In the genomic region with DNA sequence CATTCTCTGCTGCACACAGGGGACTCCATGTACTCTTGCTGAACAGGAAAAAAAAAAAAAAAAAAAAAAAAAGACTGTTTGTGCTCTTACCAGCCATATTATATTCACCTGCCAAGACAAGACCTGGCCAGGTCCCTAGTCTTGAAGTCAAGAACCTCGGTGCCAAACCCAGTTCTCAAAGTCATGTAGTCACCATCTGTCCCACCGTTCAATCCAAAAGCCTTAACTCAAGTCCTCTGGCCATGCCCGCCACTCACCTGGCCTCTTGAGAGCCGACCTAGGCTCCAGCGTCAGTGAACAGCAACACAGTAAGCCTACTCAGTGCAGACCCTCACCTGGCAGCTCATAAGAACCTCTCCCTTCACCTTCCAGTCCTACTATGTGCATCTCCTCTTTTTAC, we compare ENCODE assay signal across 18 mouse cellular contexts.
DNase-seq lines count a peak whose midpoint lies in the region; ATAC-seq and TF ChIP-seq lines count a peak whose summit lies in the region.
"Had no signal": no experiment of that assay in that cellular context is flagged by ENCODE, and none has a peak within 500 bp of the region (broad histone marks: within the 10 kb centered on the region; RNA-seq: fewer than 3 reads in every experiment).

No protein-coding gene starts in this region.

- ATAC-seq in midbrain, embryonic 11.5 days (ENCODE audit: low FRiP score), result no peak
- ATAC-seq in midbrain, postnatal 0 days (ENCODE audit: low FRiP score), result no peak
- ATAC-seq: CD4-positive, CD25-positive, alpha-beta regulatory T cell, adult 4 months; forebrain, embryonic 15.5 days; intestine, postnatal 0 days had no signal

- TF ChIP-seq CTCF in midbrain, postnatal 0 days (IDR thresholded peaks at IDR 0.05), result no peak

- no peak overlapping the region for H3K4me2 ChIP-seq in midbrain, embryonic 11.5 days
- H3K4me2 ChIP-seq in midbrain, postnatal 0 days (ENCODE audit: low read depth, low read length, poor library complexity, severe bottlenecking), result no peak overlapping the region
- H3K4me2 ChIP-seq: embryonic facial prominence, embryonic 13.5 days; forebrain, embryonic 12.5 days; forebrain, embryonic 15.5 days; hindbrain, embryonic 12.5 days; hindbrain, embryonic 15.5 days had no signal

- H3K9me3 ChIP-seq in midbrain, embryonic 11.5 days (ENCODE audit: control insufficient read depth, low read length), result no peaks in the 10 kb centered on the region
- no peaks in the 10 kb centered on the region for H3K9me3 ChIP-seq in midbrain, postnatal 0 days (ENCODE audit: low read length)
- H3K9me3 ChIP-seq: embryonic facial prominence, embryonic 10.5 days; embryonic facial prominence, embryonic 13.5 days; forebrain, embryonic 12.5 days; forebrain, embryonic 15.5 days; hindbrain, embryonic 12.5 days; hindbrain, embryonic 15.5 days had no signal

- no peaks in the 10 kb centered on the region for H3K27me3 ChIP-seq in midbrain, embryonic 11.5 days (ENCODE audit: control insufficient read depth, insufficient read depth, low read length)
- H3K27me3 ChIP-seq in midbrain, postnatal 0 days (ENCODE audit: insufficient read depth, low read length), result no peaks in the 10 kb centered on the region
- H3K27me3 ChIP-seq: forebrain, embryonic 12.5 days; forebrain, embryonic 15.5 days; hindbrain, embryonic 15.5 days had no signal

- no peak overlapping the region for H3K9ac ChIP-seq in midbrain, embryonic 11.5 days (ENCODE audit: low read length)
- no peak overlapping the region for H3K9ac ChIP-seq in midbrain, postnatal 0 days (replicated peaks; ENCODE audit: low read length, poor library complexity, severe bottlenecking)
- H3K9ac ChIP-seq: embryonic facial prominence, embryonic 13.5 days; forebrain, embryonic 12.5 days; forebrain, embryonic 15.5 days; hindbrain, embryonic 12.5 days; hindbrain, embryonic 15.5 days had no signal

- peak; percentile 20 for DNase-seq in cerebellum, adult 9-10 months
- no peak for DNase-seq in cerebellum, adult 11 months
- peak; percentile 35 for DNase-seq in midbrain, embryonic 11.5 days (ENCODE audit: low spot score, missing footprints)
- no peak for DNase-seq in midbrain, postnatal 0 days (ENCODE audit: low spot score)
- DNase-seq in cerebellum, postnatal 14 days, result peak; percentile 54 to 75
- no peak for DNase-seq in layer of hippocampus, adult 11-12 months (ENCODE audit: low spot score)
- DNase-seq: adrenal gland, adult 2 months; embryo, embryonic 11 days; kidney, adult 2 months had no signal

- no peak overlapping the region for H3K27ac ChIP-seq in midbrain, embryonic 11.5 days (ENCODE audit: low read depth, low read length)
- no peak overlapping the region for H3K27ac ChIP-seq in midbrain, postnatal 0 days (ENCODE audit: low read depth, low read length)
- H3K27ac ChIP-seq: embryonic facial prominence, embryonic 10.5 days; embryonic facial prominence, embryonic 13.5 days; forebrain, embryonic 12.5 days; forebrain, embryonic 15.5 days; hindbrain, embryonic 12.5 days; hindbrain, embryonic 15.5 days had no signal

- no peaks in the 10 kb centered on the region for H3K4me1 ChIP-seq in midbrain, embryonic 11.5 days (ENCODE audit: control insufficient read depth, insufficient read depth, low read length)
- no peaks in the 10 kb centered on the region for H3K4me1 ChIP-seq in midbrain, postnatal 0 days (ENCODE audit: insufficient read depth, low read length)
- H3K4me1 ChIP-seq: forebrain, embryonic 15.5 days had no signal

- 89% methylated on average over 5 of the region's 5 CpGs for WGBS in midbrain, embryonic 11.5 days
- 91% methylated on average over 5 of the region's 5 CpGs for WGBS in midbrain, postnatal 0 days

- H3K36me3 ChIP-seq in midbrain, embryonic 11.5 days (ENCODE audit: control insufficient read depth, insufficient read depth, low read length), result no peaks in the 10 kb centered on the region
- no peaks in the 10 kb centered on the region for H3K36me3 ChIP-seq in midbrain, postnatal 0 days (ENCODE audit: insufficient read depth, low read length)
- H3K36me3 ChIP-seq: embryonic facial prominence, embryonic 10.5 days; embryonic facial prominence, embryonic 13.5 days; forebrain, embryonic 12.5 days; forebrain, embryonic 15.5 days; hindbrain, embryonic 12.5 days; hindbrain, embryonic 15.5 days had no signal

- no peak overlapping the region for H3K4me3 ChIP-seq in midbrain, embryonic 11.5 days (ENCODE audit: low read depth, low read length)
- H3K4me3 ChIP-seq in midbrain, postnatal 0 days (ENCODE audit: low read depth, low read length), result no peak overlapping the region
- H3K4me3 ChIP-seq: embryonic facial prominence, embryonic 10.5 days; embryonic facial prominence, embryonic 13.5 days; erythroblast, embryonic 14.5 days; forebrain, embryonic 12.5 days; forebrain, embryonic 15.5 days; hindbrain, embryonic 12.5 days; hindbrain, embryonic 15.5 days had no signal

Comparison
In these comparisons a context has a peak if more than half of its experiments do, and no peak if none do; other contexts are left out.
1. DNase-seq: peak in cerebellum, adult 9-10 months (single experiment), midbrain, embryonic 11.5 days (single experiment) and cerebellum, postnatal 14 days (2 of 2); none in cerebellum, adult 11 months (single experiment), midbrain, postnatal 0 days (single experiment) and layer of hippocampus, adult 11-12 months (single experiment).